Mouse (Mus musculus) neutrophil, adult 5-6 weeks (primary cell): ENCODE data around the gene Gm11564. TPM values are rescaled to one million over a fixed set of nuclear protein-coding genes. Genes with fewer than 3 reads are reported as not detected.

Experiments used
- total RNA-seq: library from RNA; stranded (forward); fragments of 200-1000 nt; gene quantifications from 2 replicates; pipeline ENCODE4 v1.2.3, GENCODE M21; 2017

Gene Gm11564
- total RNA-seq, 1 experiment from 2014 or later: not detected

Other genes starting within 250 kb of the Gm11564 start
- not detected in 2 replicates for gene Krtap3-1, start 249.0 kb downstream of the Gm11564 start, total RNA-seq
- not detected in 2 replicates for gene Krtap1-5, start 234.7 kb downstream of the Gm11564 start, total RNA-seq
- gene Krtap1-4, start 232.0 kb downstream of the Gm11564 start, total RNA-seq: not detected in 2 replicates
- gene Krtap1-3, start 224.3 kb downstream of the Gm11564 start, total RNA-seq: not detected in 2 replicates
- not detected in 2 replicates for gene Krtap9-3, start 217.6 kb downstream of the Gm11564 start, total RNA-seq
- not detected in 2 replicates for gene Gm11938, start 212.4 kb downstream of the Gm11564 start, total RNA-seq
- not detected in 2 replicates for gene Gm11937, start 205.5 kb downstream of the Gm11564 start, total RNA-seq
- gene Krtap2-4, start 200.8 kb downstream of the Gm11564 start, total RNA-seq: not detected in 2 replicates
- gene Gm11562, start 195.2 kb downstream of the Gm11564 start, total RNA-seq: not detected in 2 replicates
- not detected in 2 replicates for gene Krtap4-1, start 187.4 kb downstream of the Gm11564 start, total RNA-seq
- gene Krtap4-2, start 180.6 kb downstream of the Gm11564 start, total RNA-seq: not detected in 2 replicates
- gene Krtap4-7, start 171.6 kb downstream of the Gm11564 start, total RNA-seq: not detected in 2 replicates
- not detected in 2 replicates for gene Gm11555, start 165.4 kb downstream of the Gm11564 start, total RNA-seq
- not detected in 2 replicates for gene Gm11563, start 156.7 kb downstream of the Gm11564 start, total RNA-seq
- gene Krtap4-6, start 149.7 kb downstream of the Gm11564 start, total RNA-seq: not detected in 2 replicates
- gene Gm14190, start 124.9 kb downstream of the Gm11564 start, total RNA-seq: not detected in 2 replicates
- gene Gm14180, start 81.4 kb downstream of the Gm11564 start, total RNA-seq: not detected in 2 replicates
- not detected in 2 replicates for gene Gm11595, start 42.8 kb downstream of the Gm11564 start, total RNA-seq
- gene Krtap4-8, start 35.0 kb downstream of the Gm11564 start, total RNA-seq: not detected in 2 replicates
- gene Krtap4-9, start 30.5 kb downstream of the Gm11564 start, total RNA-seq: not detected in 2 replicates
- not detected in 2 replicates for gene Gm11596, start 22.2 kb downstream of the Gm11564 start, total RNA-seq
- gene Gm11569, start 16.7 kb downstream of the Gm11564 start, total RNA-seq: not detected in 2 replicates
- gene Gm11554, start 11.2 kb downstream of the Gm11564 start, total RNA-seq: not detected in 2 replicates
- gene Krtap4-13, start 5.8 kb downstream of the Gm11564 start, total RNA-seq: not detected in 2 replicates
- gene 2300003K06Rik, start 22.4 kb upstream of the Gm11564 start, total RNA-seq: not detected in 2 replicates
- gene Krtap4-16, start 35.9 kb upstream of the Gm11564 start, total RNA-seq: not detected in 2 replicates
- gene Gm11568, start 42.3 kb upstream of the Gm11564 start, total RNA-seq: not detected in 2 replicates
- gene Gm11559, start 48.8 kb upstream of the Gm11564 start, total RNA-seq: not detected in 2 replicates
- not detected in 2 replicates for gene Krtap9-1, start 57.7 kb upstream of the Gm11564 start, total RNA-seq
- not detected in 2 replicates for gene Gm11567, start 63.5 kb upstream of the Gm11564 start, total RNA-seq
- not detected in 2 replicates for gene Krtap31-1, start 92.3 kb upstream of the Gm11564 start, total RNA-seq
- not detected in 2 replicates for gene Gm11565, start 99.1 kb upstream of the Gm11564 start, total RNA-seq
- not detected in 2 replicates for gene Krtap31-2, start 120.6 kb upstream of the Gm11564 start, total RNA-seq
- gene Krtap9-5, start 132.8 kb upstream of the Gm11564 start, total RNA-seq: not detected in 2 replicates
- gene Krtap29-1, start 163.4 kb upstream of the Gm11564 start, total RNA-seq: not detected in 2 replicates
- gene Krtap16-1, start 170.9 kb upstream of the Gm11564 start, total RNA-seq: not detected in 2 replicates
- gene Krtap17-1, start 178.3 kb upstream of the Gm11564 start, total RNA-seq: not detected in 2 replicates
- gene Krt33a, start 200.5 kb upstream of the Gm11564 start, total RNA-seq: not detected in 2 replicates
- gene Krt33b, start 214.2 kb upstream of the Gm11564 start, total RNA-seq: not detected in 2 replicates
- not detected in 2 replicates for gene Krt34, start 225.9 kb upstream of the Gm11564 start, total RNA-seq
- gene Krt31, start 234.9 kb upstream of the Gm11564 start, total RNA-seq: not detected in 2 replicates